Mouse (Mus musculus): Measurements from ENCODE around the gene Ptgds.

DNA sequence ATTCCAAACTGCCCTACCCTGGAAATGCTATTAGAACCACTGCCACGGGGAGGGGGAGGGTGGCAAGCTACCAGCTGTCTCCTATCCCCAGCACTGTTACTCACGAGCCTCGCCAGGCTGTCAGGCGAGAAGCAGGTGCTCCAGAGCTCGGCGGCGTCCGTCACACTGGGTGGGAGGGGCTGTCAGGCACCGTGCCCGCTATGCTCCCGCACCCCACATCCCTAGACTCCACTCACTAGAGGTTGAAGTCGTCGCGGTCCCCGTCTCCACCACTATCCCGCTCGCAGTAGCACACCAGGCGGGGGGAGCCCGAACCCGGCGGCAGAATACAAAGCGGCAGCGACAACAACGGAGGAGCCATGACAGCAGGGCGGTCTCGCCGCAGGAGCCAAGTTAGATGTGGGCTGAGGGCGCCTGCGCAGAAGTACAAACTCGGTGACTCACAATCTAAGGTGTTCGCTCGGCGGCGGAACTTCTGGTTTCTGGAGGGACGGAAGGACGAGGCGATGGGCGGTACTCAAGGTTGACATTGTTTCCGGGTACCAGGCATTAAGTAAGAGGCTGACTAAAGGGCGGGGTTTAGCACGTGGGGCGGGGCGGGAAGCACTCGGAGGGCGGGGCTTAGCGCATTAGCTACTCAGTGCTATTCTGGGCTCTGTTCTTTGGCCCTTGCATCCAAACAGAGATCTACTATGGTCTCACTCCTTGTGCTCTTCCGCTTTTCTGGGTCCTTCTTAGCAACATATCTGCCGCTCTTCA lies 9.1 kb downstream of the Ptgds start, which contains the start of gene Paxx:
- TF ChIP-seq CTCF (IDR thresholded peaks at IDR 0.05) (no peak), EP300 (IDR thresholded peaks at IDR 0.05) (peak; percentile 59)

Data from lung, postnatal 0 days (tissue).